Mouse (Mus musculus): ENCODE data around the gene Mreg.

The Mreg gene

GRCm38 (mm10) chr1:72196626-72197359 is 15.3 kb downstream of the Mreg start:
- DNase-seq (ENCODE audit: low read depth, low spot score): no peak

DNA sequence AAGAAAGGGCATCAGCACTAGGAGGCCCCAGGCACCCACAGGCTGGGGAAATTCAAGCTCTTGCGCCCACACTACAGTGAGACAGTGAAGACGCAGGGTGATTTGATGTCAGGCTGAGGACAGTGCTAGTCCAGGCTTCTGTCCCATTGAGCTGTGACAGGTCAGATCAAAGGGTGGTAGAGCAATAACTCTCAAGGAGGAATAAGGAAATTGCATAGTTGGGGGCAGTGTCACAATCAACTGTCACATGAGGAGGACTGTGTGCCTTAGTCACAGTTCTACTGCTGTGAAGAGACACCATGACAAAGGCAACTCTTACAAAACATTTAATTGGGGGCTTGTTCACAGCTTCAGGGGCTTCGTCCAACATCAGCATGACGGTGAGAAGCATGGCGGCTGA is 16.0 kb downstream of the Mreg start:
- no peak for DNase-seq (ENCODE audit: low read depth, low spot score)

- no peak for DNase-seq (ENCODE audit: low read depth, low spot score)
These were observed 20.7 kb downstream of the Mreg start for GRCm38 (mm10) chr1:72191449-72191848.

DNA sequence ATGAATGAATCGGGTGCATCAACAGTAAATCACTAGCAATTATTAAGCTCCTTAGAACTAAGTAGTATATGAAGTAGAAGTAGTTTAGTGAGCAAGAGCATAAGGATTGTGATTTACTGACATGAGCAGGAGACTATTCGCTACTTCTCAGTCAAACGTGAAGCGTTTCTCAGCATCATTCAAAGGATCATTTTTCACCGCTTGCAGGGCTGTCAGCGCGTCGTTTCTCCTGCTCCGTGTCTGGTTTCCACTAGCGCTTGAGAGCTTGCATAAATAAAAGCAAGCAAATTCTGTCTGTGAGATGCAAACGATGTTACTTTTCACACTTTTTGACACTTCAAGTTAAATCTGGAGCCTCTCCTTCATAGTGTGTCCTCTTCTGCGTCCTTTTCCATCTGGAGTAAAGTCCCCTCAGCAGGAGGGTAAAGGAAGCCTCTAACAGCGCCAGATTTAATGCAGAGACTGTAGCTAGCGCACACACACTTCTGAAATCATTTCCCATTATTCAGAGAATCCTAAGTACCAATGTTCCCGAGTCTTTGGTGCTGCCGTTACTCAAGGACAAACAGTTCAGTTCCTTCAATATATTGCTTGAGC is 23.9 kb downstream of the Mreg start:
- DNase-seq (ENCODE audit: low read depth, low spot score): peak; percentile 39

- no peak for DNase-seq (ENCODE audit: low read depth, low spot score)
These were observed 24.6 kb downstream of the Mreg start for GRCm38 (mm10) chr1:72187486-72187885.

GRCm38 (mm10) chr1:72186151-72186550 is 26.0 kb downstream of the Mreg start:
- DNase-seq (ENCODE audit: low read depth, low spot score): no peak

GRCm38 (mm10) chr1:72183554-72183953 is 28.6 kb downstream of the Mreg start:
- DNase-seq (ENCODE audit: low read depth, low spot score): no peak

DNA sequence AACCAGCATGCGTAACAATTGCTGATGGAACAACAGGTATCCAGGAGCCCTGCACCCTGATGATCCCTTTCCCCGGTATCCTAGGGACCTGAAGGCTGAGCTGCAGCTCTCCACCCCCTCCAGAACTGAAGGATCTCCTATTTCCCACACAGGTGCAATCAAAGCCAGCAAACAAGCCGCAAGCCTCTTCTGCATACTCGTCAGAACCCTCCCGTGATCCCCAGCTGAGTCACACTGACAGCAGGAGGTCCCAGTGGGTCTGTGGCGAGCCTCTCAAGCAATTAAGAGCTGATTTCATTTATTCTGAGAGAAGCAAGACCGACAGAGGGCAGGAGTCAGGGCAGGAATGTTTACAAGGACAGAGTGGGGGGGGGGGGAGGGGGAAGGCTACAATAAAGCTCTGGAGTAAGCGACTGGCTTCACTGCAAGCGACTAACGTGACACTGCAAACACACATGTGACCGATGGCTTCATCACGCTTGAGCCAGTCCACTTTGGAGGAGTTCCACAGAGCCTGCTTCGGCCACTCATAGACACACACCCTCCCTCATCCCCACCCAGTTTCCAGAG is 29.1 kb downstream of the Mreg start:
- DNase-seq (ENCODE audit: low read depth, low spot score): peak; percentile 70

GRCm38 (mm10) chr1:72179947-72180346 is 32.2 kb downstream of the Mreg start:
- DNase-seq (ENCODE audit: low read depth, low spot score): no peak

- DNase-seq (ENCODE audit: low read depth, low spot score): no peak
These were observed 35.9 kb downstream of the Mreg start for GRCm38 (mm10) chr1:72176239-72176638.

DNA sequence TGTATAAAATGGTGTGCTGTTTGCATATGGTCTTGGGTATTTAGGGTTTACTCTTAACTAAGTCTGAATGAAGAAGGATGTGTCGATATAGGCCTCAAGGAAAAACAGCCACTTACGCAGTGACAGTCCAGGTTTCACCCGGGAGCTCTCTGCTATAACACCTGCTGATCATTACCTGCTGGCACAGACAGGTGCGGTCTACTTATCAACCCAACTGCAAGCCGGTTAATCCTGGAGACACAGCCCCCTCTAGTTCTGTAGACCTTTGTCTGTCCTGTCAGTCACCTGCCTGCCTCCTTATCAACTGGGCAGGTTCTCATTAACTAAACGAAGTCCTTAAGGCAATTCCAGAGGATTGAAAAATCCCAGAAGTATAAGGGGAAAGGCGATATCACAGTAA is 37.9 kb downstream of the Mreg start:
- DNase-seq (ENCODE audit: low read depth, low spot score): no peak

DNA sequence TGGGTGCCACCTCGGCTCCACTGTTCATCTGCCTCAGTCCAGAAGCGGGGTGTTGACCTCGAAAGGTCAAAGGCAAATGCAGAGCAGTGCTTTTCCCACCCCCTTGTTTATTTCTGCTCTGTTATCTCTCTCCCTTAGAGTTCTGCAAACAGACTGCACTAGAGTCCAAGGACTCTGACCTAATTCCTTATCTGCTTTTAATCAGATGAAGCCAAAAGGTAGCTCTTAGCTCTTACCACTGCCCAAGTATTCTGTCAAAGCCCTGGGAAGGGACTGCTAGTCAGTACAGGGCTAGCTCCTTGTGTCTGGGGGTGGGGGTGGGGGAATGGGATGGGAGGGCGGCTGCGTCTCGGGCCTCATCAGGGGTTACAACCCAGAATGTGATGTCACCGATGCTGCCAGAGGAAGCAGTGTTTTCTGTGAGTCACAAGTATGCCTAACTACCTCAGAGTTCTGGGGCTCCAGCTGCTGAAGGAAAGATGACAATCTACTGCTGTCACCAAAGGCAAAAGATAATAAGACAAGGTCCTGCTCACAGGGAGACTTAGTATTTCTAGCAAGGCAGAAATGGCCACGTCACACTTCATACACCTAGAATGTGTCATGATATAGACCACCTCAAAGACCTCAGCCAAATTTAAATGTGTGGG is 38.6 kb downstream of the Mreg start:
- DNase-seq (ENCODE audit: low read depth, low spot score): no peak

- no peak for DNase-seq (ENCODE audit: low read depth, low spot score)
These were observed 39.3 kb downstream of the Mreg start for GRCm38 (mm10) chr1:72172788-72173187.

- DNase-seq (ENCODE audit: low read depth, low spot score): peak; percentile 48
These were observed 40.9 kb downstream of the Mreg start for GRCm38 (mm10) chr1:72171001-72171860.

DNA sequence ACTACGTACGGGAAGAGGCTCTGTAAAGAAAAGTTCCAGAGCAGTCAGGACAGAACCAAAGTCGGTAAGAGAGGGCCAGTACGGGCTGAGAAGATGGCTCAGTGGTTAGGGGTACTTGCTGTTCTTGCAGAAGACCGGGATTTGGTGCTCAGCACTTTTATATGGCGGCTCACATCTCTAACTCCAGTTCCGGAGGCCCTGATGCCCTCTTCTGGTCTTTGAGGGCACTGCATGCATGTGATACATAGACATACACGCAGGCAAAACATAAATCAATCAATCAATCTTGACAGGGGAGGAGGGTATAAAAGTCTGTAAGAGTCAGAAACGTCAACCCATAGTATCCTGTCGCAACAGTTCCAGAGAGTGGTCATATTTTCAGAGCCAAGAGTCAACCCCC is 45.1 kb downstream of the Mreg start:
- no peak for DNase-seq (ENCODE audit: low read depth, low spot score)

DNA sequence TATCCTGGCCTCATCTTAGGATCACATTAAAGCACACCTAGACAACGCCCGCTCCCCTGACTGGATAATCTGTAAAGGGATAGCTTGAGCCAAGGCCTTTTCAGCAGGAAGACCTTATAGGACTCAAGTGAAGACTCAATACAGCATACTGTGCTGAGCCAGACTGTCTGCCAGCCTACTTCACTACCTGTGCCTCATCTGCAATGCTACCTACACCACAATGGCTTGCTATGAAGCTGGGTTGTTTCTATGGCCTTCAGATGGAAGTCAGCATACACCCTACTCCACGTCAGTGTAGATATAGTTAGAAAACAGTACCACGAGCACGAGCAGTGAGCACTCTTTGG is 45.7 kb downstream of the Mreg start:
- no peak for DNase-seq (ENCODE audit: low read depth, low spot score)

DNA sequence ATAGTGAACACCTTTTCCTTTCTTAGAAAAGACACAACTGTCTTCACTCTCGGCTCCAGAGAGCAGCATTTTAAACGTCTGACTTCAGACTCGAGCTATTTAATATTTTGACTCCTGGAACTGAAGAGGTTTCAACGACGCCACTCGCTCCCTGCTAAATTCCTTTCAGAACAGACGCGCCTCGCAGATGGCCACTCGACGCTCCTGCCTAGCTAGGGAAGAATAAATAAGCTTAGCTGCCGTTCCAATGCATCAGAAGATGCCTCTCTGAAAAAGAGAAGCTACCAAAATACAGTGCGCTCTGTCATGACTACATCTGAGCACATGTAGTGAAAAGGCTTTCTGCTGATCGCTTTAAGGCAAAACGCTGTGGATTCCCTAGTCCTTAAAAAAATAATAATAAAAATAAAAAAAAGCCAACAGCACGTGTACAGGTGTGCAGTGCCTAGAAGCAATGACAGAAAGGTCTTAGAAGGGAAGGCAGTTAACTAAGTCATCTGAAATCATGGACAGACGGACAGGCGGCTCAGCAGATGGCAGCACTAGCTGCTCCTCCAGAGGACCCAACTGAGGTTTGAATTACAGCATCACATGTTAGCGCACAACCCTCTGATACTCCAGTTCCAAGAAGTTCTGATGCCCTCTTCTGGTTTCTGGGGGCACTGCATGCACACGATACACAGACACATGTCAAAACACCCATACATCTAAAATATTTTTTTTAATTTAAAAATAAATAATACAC is 46.2 kb downstream of the Mreg start:
- DNase-seq (ENCODE audit: low read depth, low spot score): no peak

DNA sequence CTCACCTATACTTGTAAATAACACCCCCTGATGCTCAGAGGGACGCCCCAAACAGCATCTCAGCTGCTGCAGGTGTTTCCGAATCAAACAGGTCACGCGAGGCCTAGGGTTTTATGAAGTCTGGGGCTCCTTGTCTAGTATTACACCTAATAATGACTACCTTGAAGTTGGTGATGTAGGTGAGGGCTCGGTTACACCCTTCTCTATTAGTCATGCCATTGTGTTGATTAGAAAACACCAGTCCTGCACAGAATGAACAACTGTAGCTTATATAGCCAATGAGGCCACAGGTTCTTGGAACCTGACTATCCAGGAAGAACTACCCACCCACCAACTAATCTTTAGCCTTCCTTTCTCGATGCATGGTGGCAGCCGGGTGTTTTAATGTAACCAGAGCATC is 51.8 kb downstream of the Mreg start:
- no peak for DNase-seq (ENCODE audit: low read depth, low spot score)

- DNase-seq (ENCODE audit: low read depth, low spot score): no peak
These were observed 67.1 kb downstream of the Mreg start for GRCm38 (mm10) chr1:72145041-72145440.

- no peak for DNase-seq (ENCODE audit: low read depth, low spot score)
These were observed 67.7 kb downstream of the Mreg start for GRCm38 (mm10) chr1:72144426-72144825.

DNA sequence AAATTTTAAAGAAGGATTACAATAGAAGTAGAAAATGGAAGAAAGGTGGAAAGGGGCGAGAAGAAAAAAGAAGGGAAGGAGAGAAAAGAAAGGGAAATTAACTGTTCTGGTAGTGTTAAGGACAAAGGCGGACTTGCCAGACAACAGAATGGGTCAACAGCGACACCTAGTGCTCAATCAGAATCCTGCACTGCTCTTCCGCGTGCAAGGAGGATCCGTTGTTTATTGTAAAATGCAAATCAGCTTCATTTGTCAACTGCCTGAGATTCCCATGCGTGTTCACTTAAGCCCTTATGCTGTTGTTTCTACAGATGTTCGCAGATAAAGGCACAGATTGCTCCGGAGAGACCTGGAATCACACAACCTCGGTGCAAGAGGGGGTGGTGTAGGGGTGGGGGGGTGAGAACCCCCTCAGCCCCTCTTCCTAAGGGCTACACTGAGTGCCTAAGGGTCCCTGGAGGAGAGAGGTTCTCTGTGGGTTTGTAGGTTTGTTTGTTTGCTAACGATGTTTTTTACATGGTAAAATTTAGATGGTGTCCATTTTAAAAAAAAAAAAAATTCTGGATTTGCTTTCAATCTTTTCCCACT is 70.1 kb downstream of the Mreg start:
- peak; percentile 91 for DNase-seq (ENCODE audit: low read depth, low spot score)

Measured in mesoderm, embryonic 11.5 days (tissue).